Mouse (Mus musculus): ENCODE measurements around the gene Cd7.
A peak's percentile ranks its signal among the peaks of the same experiment; 100 is the strongest.

GRCm38 (mm10) chr11:121041212-121041611 is 2.0 kb upstream of the Cd7 start:
- TF ChIP-seq CTCF (IDR thresholded peaks at IDR 0.05; ENCODE audit: insufficient read depth, low read depth, low read length) (peak; percentile 68), POLR2A (IDR thresholded peaks at IDR 0.05; ENCODE audit: insufficient read depth, low read depth, low read length) (no peak)
